Mouse (Mus musculus) liver, adult 2 months (tissue): ENCODE measurements around the gene Dyrk1a.

Source experiments
- CTCF ChIP-seq: fragments of 200-500 bp; IDR thresholded peaks from 2 replicates; pipeline ENCODE4 v1.5.1; 2011; ENCODE audit warnings: low read depth, low read length, control low read depth
- POLR2A ChIP-seq: fragments of 200-500 bp; IDR thresholded peaks from 2 replicates; pipeline ENCODE4 v1.6.1; 2011; ENCODE audit warnings: low read length, control low read depth; ENCODE audit not compliant: insufficient read depth; ENCODE audit errors: extremely low read depth

DNA sequence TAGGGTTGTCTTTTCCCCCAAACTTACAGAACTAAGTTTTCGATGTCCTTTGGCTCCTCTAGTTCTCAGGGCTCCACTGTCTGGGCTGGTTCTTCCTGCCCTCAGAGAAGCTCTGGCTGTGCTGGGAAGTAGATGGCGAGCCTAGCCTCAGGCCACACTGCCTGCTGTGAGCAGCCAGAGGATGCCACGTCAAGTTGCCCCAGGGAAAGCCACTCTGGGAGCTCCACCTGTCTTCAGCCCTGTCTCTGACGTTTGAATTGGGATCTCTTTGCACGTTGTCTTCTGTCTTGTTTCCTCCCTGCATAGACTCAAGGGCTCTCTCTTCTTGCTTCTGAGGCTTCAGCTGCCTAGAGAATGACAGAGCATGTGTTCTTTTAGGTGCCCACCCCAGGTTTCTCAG lies 57.9 kb downstream of the Dyrk1a start:
- no peak for TF ChIP-seq POLR2A
- TF ChIP-seq CTCF: no peak
